Mouse (Mus musculus): Measurements from ENCODE around the gene Hoxc9.

DNA sequence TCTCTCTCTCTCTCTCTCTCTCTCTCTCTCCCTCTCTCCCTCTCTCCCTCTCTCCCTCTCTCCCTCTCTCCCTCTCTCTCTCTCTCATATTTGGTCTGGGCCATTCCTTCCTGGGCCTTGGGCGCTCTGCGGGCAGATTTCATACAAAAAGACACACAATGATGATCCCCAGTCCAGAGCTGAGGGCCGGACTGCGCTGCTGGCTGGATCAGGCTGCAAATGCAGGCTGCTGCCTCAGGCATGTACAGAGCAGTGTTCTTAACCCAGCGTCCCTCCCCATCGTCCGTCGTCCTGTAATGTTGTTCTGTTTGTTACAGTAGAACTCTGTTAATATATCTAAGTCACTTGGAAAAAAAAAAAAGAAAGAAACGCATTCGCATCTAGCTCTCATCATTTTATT is 8.3 kb downstream of the Hoxc9 start:
- TF ChIP-seq POLR2A (IDR thresholded peaks at IDR 0.05; ENCODE audit: low read depth, low read length) (no peak), UBTF (IDR thresholded peaks at IDR 0.05; ENCODE audit: low read depth, low read length) (no peak), MAFK (IDR thresholded peaks at IDR 0.05; ENCODE audit: insufficient replicate concordance, low read length) (no peak), CTCF (conservative IDR thresholded peaks at IDR 0.05 in 1 of 2, IDR thresholded peaks at IDR 0.05 in 1 of 2; ENCODE audit: low read depth in 2 of 2, low read length in 2 of 2) (no peak), PAX5 (IDR thresholded peaks at IDR 0.05; ENCODE audit: low read length) (no peak), MAX (IDR thresholded peaks at IDR 0.05; ENCODE audit: low read length) (no peak), ZMIZ1 (IDR thresholded peaks at IDR 0.05; ENCODE audit: low read depth, low read length) (no peak), JUND (conservative IDR thresholded peaks at IDR 0.05; ENCODE audit: low read depth, low read length) (no peak), BHLHE40 (IDR thresholded peaks at IDR 0.05; ENCODE audit: low read depth, low read length) (no peak), NRF1 (IDR thresholded peaks at IDR 0.05; ENCODE audit: low read depth, low read length) (no peak), E2F4 (IDR thresholded peaks at IDR 0.05; ENCODE audit: insufficient replicate concordance, low read depth, low read length) (no peak), EP300 (IDR thresholded peaks at IDR 0.05; ENCODE audit: low read length) (no peak), KAT2A (IDR thresholded peaks at IDR 0.05; ENCODE audit: insufficient replicate concordance, low read length) (no peak), ELF1 (IDR thresholded peaks at IDR 0.05; ENCODE audit: low read depth, low read length) (no peak)

Measured in CH12.LX (cell line).